Mouse (Mus musculus) cortical plate, adult 2 months (tissue): ENCODE results near the gene Msantd2.

ENCODE experiments used
- CTCF ChIP-seq: fragments of 200-500 bp; IDR thresholded peaks from 2 replicates; pipeline ENCODE4 v1.5.1; 2011; ENCODE audit warnings: mild to moderate bottlenecking, control low read depth, low read length; ENCODE audit not compliant: insufficient read depth; ENCODE audit errors: extremely low read depth
- POLR2A ChIP-seq: fragments of 200-500 bp; IDR thresholded peaks from 2 replicates; pipeline ENCODE4 v1.6.1; 2011; ENCODE audit warnings: mild to moderate bottlenecking, low read length, control low read depth; ENCODE audit not compliant: insufficient read depth; ENCODE audit errors: extremely low read depth

DNA sequence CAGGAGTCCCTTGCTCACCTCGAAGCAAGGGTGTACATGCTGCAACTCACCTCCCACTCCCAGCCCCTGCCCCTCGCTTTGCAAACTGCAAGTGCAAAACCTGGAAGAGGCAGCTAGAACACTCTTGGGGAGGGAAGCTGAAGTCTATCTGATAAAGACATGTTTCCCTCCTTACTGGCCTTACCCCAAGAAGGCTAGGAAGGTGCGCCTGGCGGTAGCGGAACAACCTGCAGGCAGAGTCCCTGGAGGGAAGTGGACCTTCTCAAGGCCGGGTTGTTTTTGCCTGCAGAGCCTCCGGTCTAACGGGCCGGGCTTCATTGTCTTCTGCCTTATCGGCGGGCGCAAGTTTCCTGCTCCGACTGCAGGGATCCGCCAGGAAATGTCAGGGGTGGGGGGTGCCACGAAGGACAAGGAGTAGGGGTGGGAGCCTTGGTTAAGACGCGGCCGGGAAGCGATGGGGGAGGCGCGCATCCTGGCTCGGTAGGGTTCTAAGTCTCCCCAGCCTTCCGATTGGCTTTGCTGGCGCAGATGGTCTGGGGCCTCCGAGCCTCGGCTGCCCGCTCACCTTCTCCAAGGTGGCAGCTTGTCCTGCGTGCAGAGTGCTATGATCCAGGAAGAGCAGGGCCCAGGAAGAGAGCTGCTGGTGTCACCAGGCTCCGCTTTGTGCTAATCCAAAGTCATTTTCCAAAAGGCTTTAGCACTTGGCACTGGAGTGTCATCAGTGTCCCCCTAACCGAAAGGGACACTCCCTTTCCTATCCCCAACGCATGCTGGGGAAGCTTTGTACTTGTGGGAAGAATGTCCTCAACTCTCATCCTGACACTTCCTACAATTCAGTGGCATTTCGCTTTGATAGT lies 41.1 kb downstream of the Msantd2 start:
- 0 out of 2 replicates have a peak, but pooled peaks have one; percentile 3 for TF ChIP-seq CTCF
- 0 out of 2 replicates have a peak, but pooled peaks have one; percentile 13 for TF ChIP-seq POLR2A
